Mouse (Mus musculus): ENCODE data around the gene Gng3.

DNA sequence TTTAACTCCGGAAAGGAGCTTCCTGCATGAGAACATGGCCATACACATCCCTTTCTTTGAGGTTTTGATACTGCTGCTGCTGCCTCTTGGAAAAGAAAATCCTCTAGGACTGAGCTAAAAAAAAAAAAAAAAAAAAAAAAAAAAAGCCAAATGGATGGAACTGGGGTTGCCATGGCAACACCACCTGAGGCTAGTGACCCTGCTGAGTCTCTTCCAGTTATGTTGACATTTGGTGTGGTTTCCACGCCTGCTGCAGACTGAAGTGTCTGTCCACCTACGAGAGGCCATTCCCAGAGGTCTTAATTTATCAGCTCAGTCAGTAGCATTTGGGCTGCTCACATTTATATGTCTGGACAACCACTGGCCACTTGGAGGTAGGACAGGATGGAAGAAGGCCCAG is 50.5 kb downstream of the Gng3 start:
- no peak for TF ChIP-seq POLR2A (IDR thresholded peaks at IDR 0.05; ENCODE audit: control insufficient read depth, low read depth, low read length)
- TF ChIP-seq CTCF (IDR thresholded peaks at IDR 0.05; ENCODE audit: control insufficient read depth, insufficient read depth, insufficient replicate concordance, low read depth, low read length), result no peak
